Mouse (Mus musculus) adrenal gland, adult 18-20 months (tissue): ENCODE results near the gene Lyar. TPM values are rescaled to one million over a fixed set of nuclear protein-coding genes. Genes with fewer than 3 reads are reported as not detected.

Experiments
- DNase-seq, 2 experiments: peaks; one replicate each; pipeline ENCODE4 v3.0.0; 2021 to 2022; ENCODE audit warnings: low spot score in 2 of 2
- total RNA-seq, 2 experiments: library from RNA; stranded (reverse); gene quantifications; 1 replicate in 1 of 2; 2 replicates in 1 of 2; pipeline ENCODE4 v1.2.3; 2021

Gene Lyar
- total RNA-seq, 2 experiments from 2014 or later: 17.6 to 23.4 TPM

GRCm38 (mm10) chr5:38255195-38255594 lies 34.9 kb downstream of the Lyar start:
- DNase-seq: peak in 1 of 2 experiments; percentile 16

- peak in 1 of 2 experiments; percentile 11 for DNase-seq
These were observed 35.4 kb downstream of the Lyar start for GRCm38 (mm10) chr5:38255644-38256043.

GRCm38 (mm10) chr5:38256551-38256950 lies 36.3 kb downstream of the Lyar start:
- no peak for DNase-seq

GRCm38 (mm10) chr5:38258034-38258772 lies 37.9 kb downstream of the Lyar start:
- peak in 1 of 2 experiments; percentile 8 for DNase-seq

- DNase-seq: no peak
These were observed 38.5 kb downstream of the Lyar start for GRCm38 (mm10) chr5:38258773-38259146.

GRCm38 (mm10) chr5:38259455-38260106 lies 39.3 kb downstream of the Lyar start:
- peak in 1 of 2 experiments; percentile 2 for DNase-seq

GRCm38 (mm10) chr5:38260107-38260682 lies 39.9 kb downstream of the Lyar start, which contains the start of gene Tmem128:
Gene Tmem128 (plus strand): TSS chr5:38260185.
- peak; percentile 60 to 67 for DNase-seq

- peak in 1 of 2 experiments; percentile 1 for DNase-seq
These were observed 50.7 kb downstream of the Lyar start for GRCm38 (mm10) chr5:38270942-38271341.

GRCm38 (mm10) chr5:38273831-38274230 lies 53.6 kb downstream of the Lyar start:
- DNase-seq: no peak

- DNase-seq: no peak
These were observed 55.5 kb downstream of the Lyar start, which contains the start of gene Otop1 for GRCm38 (mm10) chr5:38275771-38276170. Gene Otop1 (plus strand): TSS chr5:38275972.

- DNase-seq: no peak
These were observed 56.2 kb downstream of the Lyar start for GRCm38 (mm10) chr5:38276451-38276850.

GRCm38 (mm10) chr5:38277098-38277866 lies 57.0 kb downstream of the Lyar start:
- no peak for DNase-seq

GRCm38 (mm10) chr5:38277936-38278600 lies 57.8 kb downstream of the Lyar start:
- no peak for DNase-seq

- DNase-seq: no peak
These were observed 59.8 kb downstream of the Lyar start for GRCm38 (mm10) chr5:38280075-38280474.

Other genes starting within 250 kb of the Lyar start
- gene Stx18, start 181.7 kb upstream of the Lyar start, total RNA-seq: 10 to 100 TPM; 34.7 to 42.5 TPM
- 10 to 100 TPM; 43.5 to 71.0 TPM for gene Nsg1, start 60.6 kb upstream of the Lyar start, total RNA-seq
- gene Zbtb49, start within 50 bp of the Lyar start, total RNA-seq: 1 to 10 TPM; 7.7 to 9.4 TPM
- 10 to 100 TPM; 36.1 to 39.2 TPM for gene Tmem128, start 39.7 kb downstream of the Lyar start, total RNA-seq
- gene Otop1, start 55.5 kb downstream of the Lyar start, total RNA-seq: 10 to 100 TPM; 38.4 to 96.2 TPM
- gene Drd5, start 98.9 kb downstream of the Lyar start, total RNA-seq: not detected